Mouse (Mus musculus) heart, adult 11 months (tissue): Measurements from ENCODE around the gene Ano9.

Source experiments
- DNase-seq: peaks from one replicate; pipeline ENCODE4 v3.0.0; 2022

Ano9 gene

GRCm38 (mm10) chr7:141062525-141062924 lies 55.1 kb downstream of the Ano9 start:
- DNase-seq, result peak; percentile 90

- no peak for DNase-seq
These were observed 56.3 kb downstream of the Ano9 start for GRCm38 (mm10) chr7:141061269-141061692.

- DNase-seq, result peak; percentile 97
These were observed 57.0 kb downstream of the Ano9 start, which contains the start of gene B4galnt4 for GRCm38 (mm10) chr7:141060426-141061242. Gene B4galnt4, plus strand, starts transcription at chr7:141061104.

GRCm38 (mm10) chr7:141059929-141060328 lies 57.7 kb downstream of the Ano9 start:
- DNase-seq, result no peak

- DNase-seq, result no peak
These were observed 58.8 kb downstream of the Ano9 start for GRCm38 (mm10) chr7:141058601-141059341.

- no peak for DNase-seq
These were observed 60.1 kb downstream of the Ano9 start for GRCm38 (mm10) chr7:141057541-141057940.

- DNase-seq, result no peak
These were observed 60.6 kb downstream of the Ano9 start for GRCm38 (mm10) chr7:141056976-141057375.

GRCm38 (mm10) chr7:141055785-141056184 lies 61.8 kb downstream of the Ano9 start:
- DNase-seq, result no peak

GRCm38 (mm10) chr7:141052421-141052820 lies 65.2 kb downstream of the Ano9 start:
- no peak for DNase-seq

- DNase-seq, result no peak
These were observed 65.6 kb downstream of the Ano9 start for GRCm38 (mm10) chr7:141052016-141052415.
